21 mouse cellular contexts compared by ENCODE assay signal in genomic region chr5:36944552-36944951, GRCm38 (mm10). TPM values are rescaled to one million over a fixed set of nuclear protein-coding genes. Genes with fewer than 3 reads are reported as not detected.
DNase-seq lines count a peak whose midpoint lies in the region; ATAC-seq and TF ChIP-seq lines count a peak whose summit lies in the region.
"Had no signal": no experiment of that assay in that cellular context is flagged by ENCODE, and none has a peak within 500 bp of the region (broad histone marks: within the 10 kb centered on the region; RNA-seq: fewer than 3 reads in every experiment).

No protein-coding gene starts in this region.

- WGBS in forebrain, embryonic 15.5 days = 73% methylated on average over 5 of the region's 5 CpGs
- WGBS in forebrain, embryonic 12.5 days = 73% methylated on average over 5 of the region's 5 CpGs
- 72% methylated on average over 5 of the region's 5 CpGs for WGBS in midbrain, embryonic 15.5 days
- WGBS in intestine, postnatal 0 days = 54% methylated on average over 5 of the region's 5 CpGs

- no peaks in the 10 kb centered on the region for H3K9me3 ChIP-seq in forebrain, embryonic 15.5 days
- no peaks in the 10 kb centered on the region for H3K9me3 ChIP-seq in forebrain, embryonic 12.5 days
- no peaks in the 10 kb centered on the region for H3K9me3 ChIP-seq in midbrain, embryonic 15.5 days
- no peaks in the 10 kb centered on the region for H3K9me3 ChIP-seq in intestine, postnatal 0 days (ENCODE audit: control insufficient read depth)
- H3K9me3 ChIP-seq: heart, embryonic 10.5 days; limb, embryonic 15.5 days had no signal

- DNase-seq in layer of hippocampus, adult 2 months (ENCODE audit: low spot score in 2 of 2) = no peak
- no peak for DNase-seq in layer of hippocampus, postnatal 25 days (ENCODE audit: extremely low spot score in 1 of 2, low spot score in 1 of 2)
- DNase-seq in ZHBTc4 (ENCODE audit: low read depth, low spot score) = peak; percentile 49
- no peak for DNase-seq in adrenal gland, adult 8-10 months
- DNase-seq: cerebellum, adult 11 months; cerebellum, postnatal 14 days; gastrocnemius, postnatal 36 days; heart, postnatal 10 days; kidney, postnatal 14 days; lung, postnatal 14 days; spleen, adult 18-20 months; thymus, adult 18-20 months had no signal

- H3K9ac ChIP-seq in forebrain, embryonic 15.5 days (replicated peaks) = no peak overlapping the region
- H3K9ac ChIP-seq in forebrain, embryonic 12.5 days = no peak overlapping the region
- H3K9ac ChIP-seq in midbrain, embryonic 15.5 days = no peak overlapping the region
- no peak overlapping the region for H3K9ac ChIP-seq in intestine, postnatal 0 days (ENCODE audit: low read depth, low read length)

- no peak for TF ChIP-seq CTCF in layer of hippocampus, adult 2 months (conservative IDR thresholded peaks at IDR 0.05)
- TF ChIP-seq CTCF in intestine, postnatal 0 days (IDR thresholded peaks at IDR 0.05; ENCODE audit: low read depth) = no peak

- peaks cover 20% of the 10 kb centered on the region for H3K4me1 ChIP-seq in forebrain, embryonic 15.5 days
- H3K4me1 ChIP-seq in forebrain, embryonic 12.5 days = peaks cover 28% of the 10 kb centered on the region
- H3K4me1 ChIP-seq in midbrain, embryonic 15.5 days = peaks cover 18% of the 10 kb centered on the region
- H3K4me1 ChIP-seq in intestine, postnatal 0 days (replicated peaks; ENCODE audit: control insufficient read depth, insufficient read depth, low read length) = no peaks in the 10 kb centered on the region
- H3K4me1 ChIP-seq: limb, embryonic 15.5 days had no signal

- H3K4me3 ChIP-seq in forebrain, embryonic 15.5 days = no peak overlapping the region
- H3K4me3 ChIP-seq in forebrain, embryonic 12.5 days (replicated peaks) = no peak overlapping the region
- H3K4me3 ChIP-seq in layer of hippocampus, adult 2 months = no peak overlapping the region
- no peak overlapping the region for H3K4me3 ChIP-seq in midbrain, embryonic 15.5 days
- no peak overlapping the region for H3K4me3 ChIP-seq in intestine, postnatal 0 days (ENCODE audit: low read depth, low read length)
- H3K4me3 ChIP-seq: heart, embryonic 10.5 days; limb, embryonic 15.5 days had no signal

- H3K27me3 ChIP-seq in forebrain, embryonic 15.5 days = peaks cover 7% of the 10 kb centered on the region; the same call in 1 of the 2 replicates
- peaks cover 52% of the 10 kb centered on the region for H3K27me3 ChIP-seq in forebrain, embryonic 12.5 days
- H3K27me3 ChIP-seq in midbrain, embryonic 15.5 days (replicated peaks) = no peaks in the 10 kb centered on the region
- H3K27me3 ChIP-seq in intestine, postnatal 0 days (replicated peaks; ENCODE audit: control insufficient read depth, insufficient read depth, low read length) = no peaks in the 10 kb centered on the region

- peak overlapping the region; percentile 91 for H3K27ac ChIP-seq in forebrain, embryonic 15.5 days (replicated peaks)
- H3K27ac ChIP-seq in forebrain, embryonic 12.5 days = no peak overlapping the region; the same call in 1 of the 2 replicates
- H3K27ac ChIP-seq in layer of hippocampus, adult 2 months = peak overlapping the region; percentile 87
- H3K27ac ChIP-seq in midbrain, embryonic 15.5 days = peak overlapping the region; percentile 80
- H3K27ac ChIP-seq in intestine, postnatal 0 days (ENCODE audit: low read depth, low read length) = no peak overlapping the region
- H3K27ac ChIP-seq: heart, embryonic 10.5 days; limb, embryonic 15.5 days had no signal

- ATAC-seq in forebrain, embryonic 15.5 days (replicated peaks) = no peak
- no peak for ATAC-seq in forebrain, embryonic 12.5 days (ENCODE audit: low FRiP score)
- no peak for ATAC-seq in midbrain, embryonic 15.5 days (replicated peaks)
- ATAC-seq in intestine, postnatal 0 days = no peak
- ATAC-seq: inflammation-experienced regulatory T-cells, adult 6 months; Patski had no signal

- no peak overlapping the region for H3K4me2 ChIP-seq in forebrain, embryonic 15.5 days (replicated peaks)
- H3K4me2 ChIP-seq in forebrain, embryonic 12.5 days = no peak overlapping the region
- H3K4me2 ChIP-seq in midbrain, embryonic 15.5 days = no peak overlapping the region
- no peak overlapping the region for H3K4me2 ChIP-seq in intestine, postnatal 0 days (replicated peaks; ENCODE audit: low read depth)
- H3K4me2 ChIP-seq: limb, embryonic 15.5 days had no signal

- H3K36me3 ChIP-seq in forebrain, embryonic 15.5 days = no peaks in the 10 kb centered on the region
- no peaks in the 10 kb centered on the region for H3K36me3 ChIP-seq in forebrain, embryonic 12.5 days (replicated peaks)
- H3K36me3 ChIP-seq in midbrain, embryonic 15.5 days (replicated peaks) = no peaks in the 10 kb centered on the region
- H3K36me3 ChIP-seq in intestine, postnatal 0 days (ENCODE audit: control insufficient read depth, insufficient read depth) = no peaks in the 10 kb centered on the region
- H3K36me3 ChIP-seq: heart, embryonic 10.5 days; limb, embryonic 15.5 days had no signal

RNA-seq across cellular contexts. Expression of gene Wfs1, which starts 44.5 kb away (rescaled TPM):
- polyA plus RNA-seq in forebrain, embryonic 15.5 days (2015; fragmentation: Nextera tagmentation; extraction: Ambion mirVana) = 5.3 and 6.1 TPM in 2 replicates
- 7.8 and 7.9 TPM in 2 replicates for polyA plus RNA-seq in forebrain, embryonic 12.5 days (2016; fragmentation: Nextera tagmentation; extraction: Ambion mirVana)
- 100 to 1,000 TPM; 133 to 144 TPM for total RNA-seq in layer of hippocampus, adult 2 months (2021)
- 100 to 1,000 TPM; 191 to 192 TPM for total RNA-seq in layer of hippocampus, postnatal 25 days (2021)
- 8.9 and 10.2 TPM in 2 replicates for polyA plus RNA-seq in midbrain, embryonic 15.5 days (2015; fragmentation: Nextera tagmentation; extraction: Ambion mirVana)
- 12.8 and 15.6 TPM in 2 replicates for polyA plus RNA-seq in intestine, postnatal 0 days (2015; fragmentation: Nextera tagmentation; extraction: Ambion mirVana)
- total RNA-seq in adrenal gland, adult 8-10 months (2022) = 100 to 1,000 TPM in 2 of 4 experiments, 10 to 100 TPM in 2; 36.1 to 156 (median 79.3) TPM
- total RNA-seq: megakaryocyte-erythroid progenitor cell, adult 5-6 weeks had no signal

Comparison
In these comparisons a context has a peak if more than half of its experiments do, and no peak if none do; other contexts are left out.
1. H3K27ac ChIP-seq: peak in forebrain, embryonic 15.5 days (single experiment), layer of hippocampus, adult 2 months (single experiment) and midbrain, embryonic 15.5 days (single experiment); none in forebrain, embryonic 12.5 days (single experiment) and intestine, postnatal 0 days (single experiment).